Mouse (Mus musculus): ENCODE data around the gene Defb39.

Defb39 gene

GRCm38 (mm10) chr8:19064710-19065109 lies at the start of gene Defb39:
Defb39 (minus strand) TSS chr8:19064810.
- no peak for DNase-seq

DNA sequence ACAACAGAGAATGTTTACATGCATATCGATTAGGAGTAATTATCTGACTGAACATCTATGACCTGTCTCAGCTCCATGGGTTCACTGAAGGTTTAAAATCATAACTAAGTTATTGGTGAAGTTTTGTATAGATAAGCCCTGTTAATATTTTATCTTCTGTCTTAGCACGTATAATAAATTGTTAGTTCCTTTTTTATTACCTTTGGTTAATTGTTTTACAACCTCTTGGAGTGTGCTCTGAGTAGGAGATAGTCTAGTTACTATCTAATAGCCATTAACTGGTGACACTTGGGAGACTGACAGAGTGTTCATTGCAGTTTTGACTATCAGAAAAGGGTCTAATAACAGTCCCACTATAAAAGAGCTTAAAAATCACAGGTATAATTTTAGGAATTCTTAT lies 1.4 kb upstream of the Defb39 start:
- no peak for DNase-seq

- DNase-seq: no peak
Measured at GRCm38 (mm10) chr8:19062891-19063290, 1.7 kb downstream of the Defb39 start.

- DNase-seq: no peak
Measured at GRCm38 (mm10) chr8:19045242-19045641, 19.4 kb downstream of the Defb39 start.

- DNase-seq: no peak
Measured at GRCm38 (mm10) chr8:19026466-19026865, 38.1 kb downstream of the Defb39 start, which contains the start of gene Defb38. Defb38 (minus strand) TSS chr8:19026566.
